Mouse (Mus musculus) hindbrain, embryonic 14.5 days (tissue): ENCODE measurements around the gene Glrx5. TPM values are rescaled to one million over a fixed set of nuclear protein-coding genes. Genes with fewer than 3 reads are reported as not detected.

Source experiments
- ATAC-seq: fragments of 200-750 bp; cut with Nextera tagmentation; 2 replicates; pipeline ENCODE4 v1.8.0; 2017; ENCODE audit warnings: moderate number of reproducible peaks, mild to moderate bottlenecking, moderate TSS enrichment, moderate library complexity; ENCODE audit not compliant: low FRiP score
- DNase-seq: peaks from one replicate; pipeline ENCODE4 v3.0.0-alpha.2; 2015; ENCODE audit warnings: low spot score
- H3K27ac ChIP-seq: fragments of 300-500 bp; sonication (generic); 2 replicates; pipeline ENCODE4 v1.5.1; 2014; ENCODE audit warnings: mild to moderate bottlenecking, moderate library complexity
- H3K27me3 ChIP-seq: fragments of 300-500 bp; sonication (generic); 2 replicates; pipeline ENCODE4 v1.6.1; 2014; ENCODE audit warnings: mild to moderate bottlenecking, low read length, mixed read lengths; ENCODE audit not compliant: control insufficient read depth, insufficient read depth
- H3K36me3 ChIP-seq: fragments of 300-500 bp; sonication (generic); replicated peaks from 2 replicates; pipeline ENCODE4 v1.6.1; 2014; ENCODE audit not compliant: control insufficient read depth, insufficient read depth
- H3K4me1 ChIP-seq: fragments of 300-500 bp; sonication (generic); replicated peaks from 2 replicates; pipeline ENCODE4 v1.6.1; 2014; ENCODE audit warnings: antibody characterized with exemption, low read length, mixed read lengths; ENCODE audit not compliant: control insufficient read depth, insufficient read depth
- H3K4me2 ChIP-seq: fragments of 300-500 bp; sonication (generic); replicated peaks from 2 replicates; pipeline ENCODE4 v1.6.1; 2014; ENCODE audit warnings: mild to moderate bottlenecking, moderate library complexity
- H3K4me3 ChIP-seq: fragments of 300-500 bp; sonication (generic); replicated peaks from 2 replicates; pipeline ENCODE4 v1.5.1; 2014; ENCODE audit warnings: mild to moderate bottlenecking, low read length
- H3K9ac ChIP-seq: fragments of 300-500 bp; sonication (generic); 2 replicates; pipeline ENCODE4 v1.6.1; 2014
- H3K9me3 ChIP-seq: fragments of 300-500 bp; sonication (generic); 2 replicates; pipeline ENCODE4 v1.6.1; 2016; ENCODE audit warnings: low read length; ENCODE audit not compliant: control insufficient read depth
- WGBS: fragments of 180-500 bp; shearing (Covaris S2); extraction: QIAGEN DNeasy Blood & Tissue Kit; methylation state at CpG from one replicate; pipeline ENCODE4 v1.1.7; 2014; 5-methylcytosine and 5-hydroxymethylcytosine counted together
- polyA plus RNA-seq: library from polyadenylated mRNA; unstranded; fragments of >200 nt; fragmentation: Nextera tagmentation; extraction: Ambion mirVana; gene quantifications from 2 replicates; pipeline ENCODE4 v1.2.1, GENCODE M21; 2014

The Glrx5 gene
- polyA plus RNA-seq, result 183 and 189 TPM in 2 replicates

DNA sequence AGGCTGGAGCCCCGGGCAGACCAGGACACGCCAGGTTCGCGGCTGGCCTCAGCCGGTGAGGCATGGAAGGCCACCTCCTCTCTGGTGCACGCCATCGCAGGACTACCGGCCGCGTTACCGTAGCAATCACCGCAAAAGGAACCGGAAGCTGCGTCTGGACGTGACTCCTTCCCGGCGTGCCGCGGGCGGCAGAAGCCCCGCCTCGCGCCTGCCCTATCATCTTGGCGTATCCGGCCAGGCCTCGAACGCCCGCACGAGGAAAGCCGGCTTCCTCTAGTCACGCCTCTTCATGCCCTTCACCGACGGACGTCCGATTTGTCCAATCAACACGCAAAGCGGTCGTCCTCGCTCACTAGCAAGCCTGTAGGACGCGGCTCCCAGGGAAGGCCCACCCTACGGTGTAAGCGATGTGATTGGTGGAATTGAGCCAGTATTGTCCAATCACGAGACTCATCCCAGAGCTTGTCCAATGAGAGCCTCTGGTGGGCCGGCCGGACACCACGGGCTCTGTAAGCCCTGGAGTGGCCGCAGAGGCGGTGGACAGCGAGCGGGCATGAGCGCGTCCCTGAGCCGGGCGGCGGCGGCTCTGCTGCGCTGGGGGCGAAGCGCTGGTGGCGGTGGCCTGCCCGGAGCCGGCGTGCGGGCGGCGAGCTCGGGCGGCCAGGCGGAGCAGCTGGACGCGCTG is at the start of gene Glrx5:
Gene Glrx5, plus strand, starts transcription at position 542 of the 685 bp plus-strand sequence.
- H3K27me3 ChIP-seq, result no peaks in the 10 kb centered on the region
- peak within 1 kb of the TSS; percentile 94 for H3K4me2 ChIP-seq
- peaks cover 33% of the 10 kb centered on the region for H3K4me1 ChIP-seq
- peak; percentile 99 for ATAC-seq
- H3K9me3 ChIP-seq, result no peaks in the 10 kb centered on the region
- peak within 1 kb of the TSS; percentile 79 for H3K9ac ChIP-seq
- DNase-seq, result peak; percentile 97
- peak within 1 kb of the TSS; percentile 77 for H3K27ac ChIP-seq
- peak within 1 kb of the TSS; percentile 76 for H3K4me3 ChIP-seq
- WGBS, result under 1% methylated on average over 69 of the region's 72 CpGs
- peaks cover 23% of the 10 kb centered on the region for H3K36me3 ChIP-seq

DNA sequence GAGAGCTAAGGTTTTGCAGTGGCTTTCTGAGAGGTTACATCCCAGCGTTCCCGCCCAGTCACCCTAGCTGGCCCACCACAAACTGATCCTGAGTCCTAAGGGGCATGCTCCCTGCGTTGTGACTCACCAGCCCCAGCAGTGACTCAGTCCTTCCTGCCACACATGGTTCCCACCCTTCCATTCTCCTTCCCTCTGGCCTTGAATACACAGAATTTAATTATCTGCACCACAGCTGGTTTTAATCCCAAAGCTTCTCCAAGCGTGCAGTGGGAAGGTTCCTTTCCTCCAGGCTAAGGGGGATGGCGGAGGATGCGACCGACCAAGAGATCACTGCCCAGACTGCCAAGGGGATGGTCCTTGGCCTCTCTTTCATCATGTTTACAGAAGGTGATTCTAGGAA is 49.0 kb upstream of the Glrx5 start:
- Histone ChIP-seq H3K4me1 (no peaks in the 10 kb centered on the region), H3K4me2 (no peak overlapping the region), H3K36me3 (no peaks in the 10 kb centered on the region), H3K4me3 (no peak overlapping the region), H3K27ac (no peak overlapping the region), H3K27me3 (no peaks in the 10 kb centered on the region), H3K9me3 (no peaks in the 10 kb centered on the region), H3K9ac (no peak overlapping the region)
- WGBS, result 49% methylated on average over 7 of the region's 7 CpGs
- ATAC-seq (no peak), DNase-seq (no peak)

DNA sequence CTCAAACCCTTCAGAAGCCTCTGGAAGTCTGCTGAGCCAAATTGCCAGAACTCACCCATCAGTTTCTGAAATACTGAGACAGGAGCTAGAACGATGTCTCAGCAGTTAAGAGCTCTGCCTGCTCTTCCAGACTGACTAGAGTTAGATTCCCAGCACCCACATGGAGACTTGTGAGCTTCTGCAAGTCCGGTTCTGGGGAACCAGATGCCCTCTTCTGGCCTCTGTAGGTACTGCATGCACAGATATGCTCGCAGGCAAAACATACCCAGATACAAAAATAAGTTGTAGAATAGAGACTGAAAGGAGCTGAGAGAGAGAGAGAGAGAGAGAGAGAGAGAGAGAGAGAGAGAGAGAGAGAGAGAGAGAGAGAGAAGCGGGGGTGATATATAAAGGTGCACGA is 47.4 kb upstream of the Glrx5 start:
- Histone ChIP-seq H3K9ac (no peak overlapping the region), H3K9me3 (no peaks in the 10 kb centered on the region), H3K4me2 (no peak overlapping the region), H3K4me1 (no peaks in the 10 kb centered on the region), H3K36me3 (no peaks in the 10 kb centered on the region), H3K27me3 (no peaks in the 10 kb centered on the region), H3K27ac (no peak overlapping the region), H3K4me3 (no peak overlapping the region)
- 72% methylated on average over 5 of the region's 5 CpGs for WGBS
- no peak for ATAC-seq
- no peak for DNase-seq

DNA sequence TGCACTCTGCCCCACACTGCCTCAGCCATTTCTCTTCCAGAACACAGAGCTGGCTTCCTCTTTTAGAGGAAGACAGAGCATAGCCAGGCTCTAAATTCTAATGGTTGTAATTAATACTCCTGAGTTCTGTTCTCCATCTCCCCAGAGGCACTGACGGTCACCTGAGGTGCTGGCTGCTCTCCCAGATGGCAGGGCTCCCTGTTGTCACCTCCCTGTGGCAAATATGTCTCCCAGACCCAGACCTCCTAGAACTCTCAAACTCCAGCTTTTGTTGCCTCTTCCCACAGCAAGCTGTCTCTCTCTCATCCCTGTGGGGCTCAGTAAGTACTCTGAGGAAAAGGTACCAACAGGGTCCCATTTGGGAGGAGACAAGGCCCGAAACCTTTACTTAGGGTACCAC is 46.5 kb upstream of the Glrx5 start:
- H3K9ac ChIP-seq, result no peak overlapping the region
- H3K4me1 ChIP-seq, result no peaks in the 10 kb centered on the region
- no peak overlapping the region for H3K27ac ChIP-seq
- H3K27me3 ChIP-seq, result no peaks in the 10 kb centered on the region
- H3K36me3 ChIP-seq, result no peaks in the 10 kb centered on the region
- no peaks in the 10 kb centered on the region for H3K9me3 ChIP-seq
- DNase-seq (no peak), ATAC-seq (no peak)
- 90% methylated on average over 2 of the region's 2 CpGs for WGBS
- no peak overlapping the region for H3K4me2 ChIP-seq
- H3K4me3 ChIP-seq, result no peak overlapping the region

DNA sequence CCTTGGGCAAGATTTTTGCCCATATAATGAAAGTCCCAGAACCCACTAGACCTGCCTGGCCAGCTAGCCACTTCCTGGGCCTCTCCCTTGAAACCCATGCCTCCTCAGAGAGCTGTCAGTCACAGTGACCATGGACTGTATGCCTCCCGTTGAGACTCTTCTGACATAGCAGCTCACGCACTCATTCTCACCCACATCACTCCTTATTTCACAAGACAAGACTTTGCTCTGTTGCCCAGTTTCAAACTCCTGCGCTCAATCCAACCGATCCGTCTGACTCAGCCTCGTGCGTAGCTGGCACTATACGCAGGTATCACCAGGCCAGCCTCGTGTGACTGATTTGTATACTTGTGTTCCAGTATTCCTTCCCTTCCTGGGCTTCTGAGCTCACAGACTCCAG is 45.7 kb upstream of the Glrx5 start:
- no peaks in the 10 kb centered on the region for H3K36me3 ChIP-seq
- H3K4me1 ChIP-seq, result no peaks in the 10 kb centered on the region
- no peak for DNase-seq
- H3K27ac ChIP-seq, result no peak overlapping the region
- H3K4me3 ChIP-seq, result no peak overlapping the region
- 92% methylated on average over 9 of the region's 9 CpGs for WGBS
- H3K4me2 ChIP-seq, result no peak overlapping the region
- no peak overlapping the region for H3K9ac ChIP-seq
- no peaks in the 10 kb centered on the region for H3K9me3 ChIP-seq
- no peak for ATAC-seq
- H3K27me3 ChIP-seq, result no peaks in the 10 kb centered on the region

DNA sequence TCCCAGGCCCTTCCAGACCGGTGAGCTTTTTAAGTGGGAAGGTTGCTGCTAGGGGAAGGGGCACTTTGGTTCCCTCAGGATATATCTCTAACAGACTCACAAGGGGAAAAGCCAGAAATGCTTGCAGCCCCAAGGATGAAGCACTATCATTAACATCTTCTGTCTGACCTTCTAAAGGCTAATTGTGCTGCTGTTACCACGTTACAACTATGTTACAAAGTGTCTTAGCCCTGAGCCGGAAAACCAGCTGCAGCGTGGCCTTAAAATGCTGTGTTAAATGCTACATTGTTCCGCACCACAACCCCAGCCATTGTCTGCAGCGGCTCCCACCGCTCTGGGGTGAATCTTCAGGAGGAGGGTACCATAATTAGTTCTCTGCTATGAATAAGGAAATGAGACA is 44.6 kb upstream of the Glrx5 start:
- Histone ChIP-seq H3K4me2 (no peak overlapping the region), H3K4me1 (no peaks in the 10 kb centered on the region), H3K9me3 (no peaks in the 10 kb centered on the region), H3K27me3 (no peaks in the 10 kb centered on the region), H3K36me3 (no peaks in the 10 kb centered on the region), H3K27ac (no peak overlapping the region), H3K4me3 (no peak overlapping the region), H3K9ac (no peak overlapping the region)
- 27% methylated on average over 7 of the region's 7 CpGs for WGBS
- no peak for ATAC-seq
- no peak for DNase-seq

DNA sequence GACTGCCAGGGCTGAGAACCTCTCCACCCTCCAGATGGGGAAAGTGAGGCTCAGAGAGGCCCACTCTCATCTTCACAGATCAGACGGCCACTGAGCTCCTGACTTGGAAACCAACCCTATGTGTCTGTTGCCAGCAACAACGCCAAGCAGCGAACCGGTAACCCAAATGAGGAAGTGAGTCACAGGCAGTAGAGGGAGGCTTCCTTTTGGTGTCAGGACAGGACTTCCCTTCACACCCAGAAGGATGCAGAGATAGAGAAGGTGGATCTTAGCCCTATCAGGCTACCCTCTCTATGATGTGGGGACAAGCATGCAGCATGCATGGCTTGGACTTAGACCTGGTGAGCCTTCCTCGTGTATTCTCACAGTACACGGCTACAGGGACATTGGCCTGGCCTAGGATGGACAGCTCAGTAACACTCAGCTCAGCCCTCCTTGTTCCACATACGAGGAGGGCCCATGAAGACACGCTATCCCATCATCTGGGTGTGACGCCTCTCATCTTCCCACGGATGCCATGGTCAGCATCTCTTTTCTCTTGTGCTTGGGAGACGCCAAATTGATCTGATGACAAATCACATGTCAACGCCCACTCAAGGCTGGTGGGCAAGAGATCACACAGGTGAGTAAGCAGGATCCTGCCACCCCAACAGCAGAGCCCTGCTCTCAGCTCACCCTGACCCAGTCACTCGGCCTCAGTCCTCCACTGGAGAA is 41.6 kb upstream of the Glrx5 start:
- ATAC-seq (no peak), DNase-seq (no peak)
- Histone ChIP-seq H3K9ac (no peak overlapping the region), H3K36me3 (no peaks in the 10 kb centered on the region), H3K27me3 (no peaks in the 10 kb centered on the region), H3K4me3 (no peak overlapping the region), H3K27ac (no peak overlapping the region), H3K4me2 (no peak overlapping the region), H3K9me3 (no peaks in the 10 kb centered on the region), H3K4me1 (no peaks in the 10 kb centered on the region)
- 88% methylated on average over 13 of the region's 13 CpGs for whole genome bisulfite sequencing

DNA sequence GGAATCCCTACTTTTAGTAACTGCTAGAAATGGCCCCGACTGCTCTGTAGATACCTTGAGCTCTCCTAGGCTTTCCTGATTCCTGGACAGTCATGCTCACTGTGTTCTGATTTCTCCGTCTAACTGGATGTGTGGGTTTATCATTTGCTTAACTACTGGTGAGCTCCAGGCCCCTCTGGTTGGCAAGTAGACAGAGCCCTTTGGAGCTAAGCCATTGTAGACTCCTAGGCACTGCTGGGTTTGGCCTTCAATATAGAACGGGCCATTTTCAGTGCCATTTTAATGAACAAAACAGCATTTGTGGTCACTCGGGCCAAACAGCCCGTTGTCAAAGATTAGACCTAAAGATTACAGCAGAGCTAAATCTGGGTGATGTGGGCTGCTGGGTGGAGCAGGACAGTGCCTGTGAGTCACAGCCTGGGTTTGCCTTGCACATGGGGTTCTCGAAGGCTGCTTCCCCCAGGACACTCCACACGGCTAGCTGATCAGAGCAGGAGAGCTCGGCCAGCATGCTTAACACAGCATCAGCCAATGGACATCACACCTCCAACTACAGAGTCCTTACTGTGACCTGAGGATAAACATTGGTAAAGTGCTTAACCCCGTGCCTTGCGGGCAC is 40.3 kb upstream of the Glrx5 start:
- H3K9ac ChIP-seq, result no peak overlapping the region
- no peak overlapping the region for H3K4me2 ChIP-seq
- WGBS, result 87% methylated on average over 10 of the region's 10 CpGs
- no peaks in the 10 kb centered on the region for H3K36me3 ChIP-seq
- no peak for ATAC-seq
- no peaks in the 10 kb centered on the region for H3K9me3 ChIP-seq
- H3K27me3 ChIP-seq, result no peaks in the 10 kb centered on the region
- no peak overlapping the region for H3K4me3 ChIP-seq
- no peak overlapping the region for H3K27ac ChIP-seq
- no peak for DNase-seq
- no peaks in the 10 kb centered on the region for H3K4me1 ChIP-seq

DNA sequence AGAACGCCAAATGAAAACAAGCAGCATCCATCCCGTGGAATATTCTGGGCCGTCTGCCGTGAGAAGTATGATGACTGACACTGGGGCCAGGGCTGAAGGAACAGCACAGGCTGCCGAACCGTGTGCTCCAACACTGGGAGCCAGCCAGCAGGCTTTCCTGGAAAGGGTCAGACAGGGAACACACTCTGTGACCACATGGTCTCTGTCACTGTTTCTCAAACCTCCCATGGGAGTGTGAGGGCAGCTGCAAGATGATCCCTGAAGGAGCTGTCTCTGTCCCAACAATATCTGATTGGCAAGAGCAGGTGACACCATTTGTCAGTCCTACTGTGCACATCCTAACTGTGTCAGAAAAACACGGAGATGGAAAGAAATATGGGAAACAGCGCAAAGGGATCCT is 39.6 kb upstream of the Glrx5 start:
- no peak overlapping the region for H3K27ac ChIP-seq
- no peak overlapping the region for H3K4me2 ChIP-seq
- H3K27me3 ChIP-seq, result no peaks in the 10 kb centered on the region
- H3K4me1 ChIP-seq, result no peaks in the 10 kb centered on the region
- H3K36me3 ChIP-seq, result no peaks in the 10 kb centered on the region
- no peaks in the 10 kb centered on the region for H3K9me3 ChIP-seq
- H3K4me3 ChIP-seq, result no peak overlapping the region
- H3K9ac ChIP-seq, result no peak overlapping the region
- DNase-seq, result no peak
- 78% methylated on average over 8 of the region's 8 CpGs for WGBS
- no peak for ATAC-seq
